Mouse (Mus musculus) frontal cortex, postnatal 25 days (tissue): ENCODE measurements around the gene Gm20696.

Source experiments
- DNase-seq, 2 experiments: peaks; one replicate each; pipeline ENCODE4 v3.0.0; 2022; ENCODE audit warnings: low spot score in 2 of 2

Gene Gm20696

DNA sequence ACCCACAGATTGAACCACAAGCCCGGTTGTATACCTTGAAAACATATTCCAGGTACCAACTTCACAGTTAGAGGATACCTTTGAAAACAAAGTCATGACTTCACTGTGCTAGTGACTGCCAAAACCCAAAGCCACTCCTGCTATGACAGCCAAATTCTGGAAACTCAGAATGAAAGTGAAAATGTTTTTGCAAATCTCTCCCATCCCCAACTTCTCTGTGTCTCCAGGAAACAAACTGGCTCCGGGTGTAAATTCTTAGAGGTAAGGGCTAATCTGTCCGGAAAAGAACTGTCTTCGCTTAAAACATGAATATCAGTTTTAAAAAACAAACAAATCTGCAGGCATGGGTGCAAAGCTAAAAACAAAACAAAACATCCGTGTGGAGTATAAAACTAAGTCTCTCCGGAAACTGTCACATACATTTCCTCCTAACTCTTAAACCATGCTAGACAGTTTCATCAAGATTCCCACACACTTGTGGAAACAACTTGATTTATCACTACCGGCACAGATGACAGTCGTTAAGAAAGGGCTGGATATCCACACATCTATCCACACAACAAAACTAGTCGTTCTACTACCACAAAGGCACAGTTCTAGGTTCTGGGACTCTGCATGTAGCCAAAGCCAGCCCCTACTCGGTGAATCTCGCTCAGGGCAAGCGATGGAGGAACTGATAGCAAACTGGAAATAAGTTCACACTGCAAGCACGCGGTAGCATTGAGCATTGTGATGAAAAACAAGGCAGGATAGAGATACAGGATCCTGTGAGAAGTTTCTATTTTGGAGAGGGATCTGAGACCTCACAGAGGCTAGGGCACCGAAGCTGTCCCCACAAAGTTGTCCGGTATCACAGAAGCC is 910 bp downstream of the Gm20696 start:
- no peak for DNase-seq

DNA sequence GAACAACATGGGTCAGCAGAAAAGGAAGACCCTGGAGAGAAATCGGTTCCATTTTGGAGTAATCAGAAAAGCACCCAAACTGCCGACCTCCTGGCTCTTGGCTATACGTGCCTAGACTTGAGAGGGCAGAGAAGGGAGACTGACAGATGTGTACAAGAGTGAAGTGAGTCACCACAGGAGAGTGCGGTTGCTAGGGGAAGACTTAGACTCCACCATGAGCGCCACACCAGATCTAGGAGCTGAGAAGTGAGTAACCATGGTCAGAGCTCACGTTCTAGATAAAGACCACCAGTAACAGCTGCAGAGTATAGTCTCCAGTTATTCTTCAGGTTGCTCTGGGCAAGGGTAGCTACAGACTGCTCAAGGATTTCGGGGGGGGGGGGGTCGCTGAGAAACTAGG is 3.4 kb downstream of the Gm20696 start:
- DNase-seq = no peak

DNA sequence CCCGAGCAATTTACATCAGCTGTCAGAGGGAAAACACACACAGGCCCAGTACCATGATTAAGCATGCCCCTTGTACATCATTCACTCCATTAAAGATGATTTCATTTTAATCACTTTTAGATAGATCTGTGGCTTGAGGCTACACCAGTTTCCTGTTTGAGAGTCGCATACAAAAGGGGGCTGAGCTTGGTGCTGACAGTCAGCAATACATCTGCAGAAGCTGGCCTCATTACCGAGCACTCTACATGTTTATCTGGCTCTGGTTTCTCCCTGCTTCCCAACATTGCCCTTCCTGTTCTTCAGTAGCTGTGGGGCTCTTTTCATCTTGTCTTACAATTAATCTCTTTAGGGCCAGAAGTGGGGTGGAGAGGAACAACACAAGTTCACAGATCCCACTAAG is 6.2 kb downstream of the Gm20696 start:
- no peak for DNase-seq

DNA sequence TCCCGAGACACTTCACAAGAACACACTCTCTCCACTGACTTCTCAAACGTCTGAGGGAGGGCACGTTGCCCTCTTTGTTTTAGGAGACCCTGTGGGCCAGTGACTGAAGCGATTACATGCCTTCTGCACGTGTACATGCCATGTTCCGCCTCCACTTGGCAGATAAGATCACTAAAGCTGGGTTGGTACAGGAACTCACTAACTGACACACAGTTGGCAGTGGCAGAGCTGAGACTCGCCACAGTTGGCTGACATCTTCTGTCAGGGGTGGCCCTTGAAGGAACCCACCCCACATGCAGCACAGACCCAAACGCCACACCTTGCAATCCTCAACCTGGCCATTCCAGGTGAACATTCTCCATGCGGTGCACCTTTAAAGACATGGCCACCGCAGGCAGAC is 8.0 kb downstream of the Gm20696 start:
- DNase-seq = no peak

DNA sequence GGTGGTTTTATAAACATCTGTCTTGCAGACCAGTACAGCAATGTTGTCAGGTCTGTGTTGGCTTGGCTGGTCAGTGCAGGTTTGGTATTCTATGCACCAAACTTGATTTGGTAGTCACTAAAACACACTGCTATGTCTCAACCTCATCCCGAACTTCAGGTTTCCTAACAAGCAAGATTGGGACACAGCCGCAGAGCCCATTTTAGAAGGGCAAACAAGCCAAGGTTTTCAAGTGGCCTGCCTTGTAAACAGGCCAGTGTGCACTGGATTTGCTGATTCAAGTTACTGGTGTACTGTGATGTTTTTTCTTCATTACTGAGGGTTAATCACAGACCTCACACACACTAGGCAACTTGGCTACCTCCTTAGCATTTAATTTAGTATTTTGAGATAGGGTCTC is 10.5 kb downstream of the Gm20696 start:
- DNase-seq = no peak

DNA sequence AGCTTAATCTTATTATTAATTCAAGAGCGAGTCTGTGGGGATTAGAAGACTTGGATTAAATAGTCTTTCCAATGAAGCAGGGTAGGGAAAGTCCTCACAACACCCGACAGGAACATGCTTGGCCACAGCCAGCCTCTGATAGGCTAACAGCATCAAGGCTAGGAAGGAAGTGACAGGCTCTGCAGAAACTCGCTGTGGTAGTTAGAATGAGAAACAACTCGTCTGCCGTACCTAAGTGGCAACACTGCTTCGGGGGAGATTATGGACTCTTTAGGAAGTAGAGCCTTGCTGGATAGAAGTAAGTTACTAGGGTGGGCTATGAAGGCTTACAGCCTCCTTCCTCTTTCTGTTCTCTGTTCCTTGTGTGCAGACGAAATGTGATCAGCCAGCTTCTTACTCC is 11.1 kb downstream of the Gm20696 start:
- no peak for DNase-seq

DNA sequence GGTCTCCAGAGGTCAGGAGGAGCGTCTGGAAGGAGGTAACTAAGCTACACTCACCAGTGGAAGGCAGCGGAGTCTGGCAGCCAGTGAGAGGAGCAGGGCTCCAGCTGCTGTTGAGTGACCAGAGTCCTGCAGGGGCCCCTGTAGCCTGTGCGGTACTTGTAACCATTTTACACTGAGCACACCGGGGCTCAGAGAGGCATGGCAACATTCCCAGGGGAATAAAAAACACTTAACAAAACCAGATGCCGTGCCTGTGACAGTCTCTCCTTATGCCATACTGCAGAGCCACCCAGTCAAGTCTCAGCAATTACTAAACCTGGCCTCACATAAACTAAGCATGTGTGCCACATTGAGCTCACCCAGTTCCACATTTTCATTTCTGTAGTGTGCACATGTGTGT is 12.3 kb downstream of the Gm20696 start:
- DNase-seq = no peak

DNA sequence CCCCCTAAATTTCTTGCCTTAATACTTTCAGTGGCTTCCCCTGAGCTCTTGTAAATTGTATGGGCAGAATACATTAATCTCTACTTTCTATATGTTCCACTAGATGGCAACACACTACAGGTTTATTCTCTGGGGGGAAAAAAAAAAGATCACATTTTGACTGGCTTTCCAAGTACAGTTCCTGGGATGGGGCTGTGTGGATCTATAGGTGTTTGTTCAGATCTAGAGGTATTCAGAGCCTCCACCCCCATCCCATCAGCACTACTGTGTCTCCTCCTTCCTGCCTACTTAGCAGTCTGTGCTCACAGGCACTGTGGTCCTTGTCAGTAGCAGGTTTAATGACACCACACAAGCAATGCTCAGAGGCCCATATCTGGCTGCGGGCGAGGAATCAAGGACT is 14.3 kb downstream of the Gm20696 start:
- no peak for DNase-seq

DNA sequence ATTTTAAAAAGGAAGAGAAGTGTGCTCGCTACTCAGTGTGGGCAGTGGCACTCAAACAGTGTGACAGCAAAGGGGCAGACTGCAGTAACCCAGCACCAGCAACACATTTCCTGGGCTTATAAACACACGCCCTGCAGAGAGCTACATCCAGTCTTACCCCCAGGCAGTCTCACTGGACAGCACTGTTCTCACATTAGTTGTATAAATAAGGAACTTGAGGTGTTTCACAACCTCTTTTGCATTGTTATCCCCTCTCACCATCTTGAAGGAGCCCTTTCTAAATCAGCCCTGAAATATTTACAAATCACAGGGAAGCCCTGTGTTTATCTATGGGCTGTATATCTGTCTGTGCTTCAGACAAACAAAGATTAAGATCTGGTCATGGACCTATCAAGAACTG is 17.3 kb downstream of the Gm20696 start:
- DNase-seq = no peak

DNA sequence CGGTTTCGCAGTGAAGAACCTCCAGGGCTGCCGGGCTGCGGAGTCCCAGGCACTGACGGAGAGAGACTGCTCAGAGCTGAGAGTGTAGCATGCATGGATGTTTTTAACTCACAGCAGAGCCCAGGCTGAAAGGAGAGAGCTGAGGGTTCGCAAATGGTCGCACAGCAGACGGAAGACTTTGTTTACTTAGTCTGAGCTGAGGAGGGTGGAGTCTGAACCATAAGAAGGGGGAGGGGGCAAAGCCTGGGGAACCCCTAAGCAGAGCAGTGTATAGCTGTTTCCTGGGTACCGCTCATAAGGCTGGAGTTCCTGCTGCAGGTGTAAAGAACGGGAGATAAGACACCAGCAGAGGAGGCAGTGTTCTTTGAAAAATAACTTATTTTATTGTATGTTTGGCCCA is 20.3 kb downstream of the Gm20696 start:
- DNase-seq = no peak

DNA sequence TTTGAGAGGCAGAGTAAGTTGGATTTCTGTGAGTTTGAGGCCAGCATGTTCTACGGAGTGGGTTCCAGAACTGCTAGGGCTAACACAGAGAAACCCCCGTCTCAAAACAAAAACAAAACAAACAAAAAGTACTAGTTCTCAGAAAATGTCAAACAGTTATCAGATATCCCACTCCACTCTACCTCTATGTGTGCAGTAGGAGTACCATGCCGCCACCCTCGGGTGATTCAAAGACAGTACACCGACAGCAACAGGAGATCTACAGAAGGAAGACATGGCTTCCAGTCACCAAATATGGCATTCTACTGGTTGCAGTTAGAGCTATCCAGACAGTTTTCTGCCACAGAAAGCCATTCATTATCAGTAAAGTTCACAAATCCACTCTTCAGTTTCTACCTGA is 21.7 kb downstream of the Gm20696 start:
- DNase-seq = no peak

DNA sequence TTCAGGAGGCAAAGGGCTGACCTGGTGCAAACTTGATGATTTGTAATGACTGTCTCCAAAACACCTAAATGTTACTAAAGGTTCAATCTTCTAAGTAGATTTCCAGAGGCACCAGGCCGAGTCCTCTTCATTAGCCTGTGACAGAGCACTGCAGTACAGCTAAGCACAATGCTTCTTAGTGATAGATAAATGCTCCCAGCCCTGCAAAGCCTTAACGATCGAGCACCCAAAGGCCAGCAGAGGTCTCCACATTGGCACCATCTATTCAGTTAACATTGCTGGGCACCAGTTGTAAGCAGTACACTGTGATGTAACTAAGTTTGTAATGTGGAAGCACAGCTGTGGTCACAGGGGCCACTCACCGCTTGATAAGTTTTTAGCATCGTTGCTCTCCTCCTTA is 22.2 kb downstream of the Gm20696 start:
- no peak for DNase-seq

DNA sequence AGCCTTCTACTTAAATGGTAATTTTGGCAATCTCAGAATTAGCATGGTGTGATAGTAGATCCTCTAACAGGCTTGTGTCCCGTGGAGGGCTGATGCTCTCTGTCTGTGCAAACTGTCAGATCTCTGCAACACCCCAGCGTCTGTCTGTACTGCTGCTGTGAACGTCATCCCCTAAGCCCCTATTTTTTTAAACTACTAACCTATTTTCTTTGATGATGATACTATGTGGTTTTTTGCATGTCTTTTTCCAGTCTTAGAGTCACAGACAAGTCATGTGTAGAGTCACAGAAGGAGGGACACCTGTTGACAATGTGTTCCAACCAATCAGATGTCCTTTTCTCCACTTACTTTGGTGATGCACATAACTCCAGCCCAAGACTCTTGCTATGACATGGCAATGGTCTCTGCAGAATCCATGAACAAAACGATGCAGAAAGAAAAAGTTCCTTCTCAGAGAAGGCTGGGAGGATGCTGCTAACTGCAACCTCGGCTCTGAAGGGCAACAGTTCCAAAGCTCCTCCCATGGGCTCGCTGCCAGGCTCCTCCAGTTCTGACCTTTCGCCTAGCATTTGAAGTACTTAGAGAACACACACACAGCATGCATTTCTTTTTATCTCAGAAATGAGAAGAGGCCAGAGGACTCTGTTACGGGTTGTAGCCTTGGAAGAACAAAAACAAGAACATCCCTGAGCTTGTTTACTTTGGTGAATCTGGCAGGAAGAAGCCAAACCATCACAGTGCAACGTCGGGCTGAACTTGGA is 23.0 kb downstream of the Gm20696 start:
- no peak for DNase-seq

DNA sequence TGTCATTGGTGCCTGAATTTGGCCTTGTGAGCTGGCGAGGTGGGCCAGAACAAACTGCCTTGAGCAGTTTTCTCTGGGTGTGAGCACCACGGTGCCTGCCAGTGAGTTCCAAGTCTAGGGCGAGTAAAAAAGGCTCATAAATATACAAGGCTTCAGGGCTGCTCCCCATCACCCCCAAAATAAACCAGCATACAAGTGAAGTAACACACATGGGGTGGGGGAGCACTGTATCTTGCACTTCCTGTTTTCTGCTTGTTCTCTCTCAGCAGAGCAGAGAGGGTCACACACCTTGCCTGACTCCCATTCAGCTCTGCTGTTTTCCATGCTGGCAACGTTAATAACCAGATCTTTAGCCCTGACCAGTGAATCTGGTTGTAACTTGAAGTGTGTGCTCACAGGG is 29.1 kb downstream of the Gm20696 start:
- no peak for DNase-seq

DNA sequence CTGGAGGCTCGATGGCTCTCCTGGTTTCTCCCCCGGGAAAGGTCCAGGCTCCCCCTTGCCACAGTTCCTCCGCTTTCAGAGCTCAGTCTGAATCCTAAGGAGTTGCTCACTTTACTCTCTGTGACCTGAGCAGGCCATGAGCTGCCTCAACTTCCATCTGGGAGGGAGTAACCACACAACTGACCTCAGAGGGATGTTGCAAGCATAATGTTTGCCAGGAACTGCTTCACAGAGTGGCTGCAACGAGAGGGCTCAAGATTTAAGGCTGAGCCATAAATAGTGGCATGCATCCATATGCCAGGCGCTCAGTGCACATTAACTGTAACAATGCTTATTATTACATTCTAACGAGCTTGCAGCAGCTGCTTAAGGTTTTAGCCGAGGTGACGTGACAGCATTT is 29.8 kb downstream of the Gm20696 start:
- DNase-seq = no peak

DNA sequence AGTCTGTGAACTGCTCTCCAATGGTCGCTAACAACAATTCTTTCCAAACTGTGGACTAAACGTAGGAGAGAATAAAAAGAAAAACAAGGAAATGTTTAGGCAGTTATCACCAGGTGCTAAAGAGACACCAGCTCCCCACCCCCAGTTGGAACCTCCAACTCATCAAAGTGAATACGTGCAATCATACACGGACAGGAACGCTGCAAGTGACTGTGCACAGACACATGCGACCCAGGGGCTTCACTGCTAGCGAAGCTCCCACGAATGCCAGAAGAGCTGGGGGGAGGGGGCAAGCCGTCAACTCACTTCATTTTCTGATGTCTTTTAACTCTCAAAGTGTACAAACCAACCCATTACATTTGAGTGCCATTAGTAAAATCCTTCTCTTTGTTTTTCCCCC is 30.5 kb downstream of the Gm20696 start:
- no peak for DNase-seq

DNA sequence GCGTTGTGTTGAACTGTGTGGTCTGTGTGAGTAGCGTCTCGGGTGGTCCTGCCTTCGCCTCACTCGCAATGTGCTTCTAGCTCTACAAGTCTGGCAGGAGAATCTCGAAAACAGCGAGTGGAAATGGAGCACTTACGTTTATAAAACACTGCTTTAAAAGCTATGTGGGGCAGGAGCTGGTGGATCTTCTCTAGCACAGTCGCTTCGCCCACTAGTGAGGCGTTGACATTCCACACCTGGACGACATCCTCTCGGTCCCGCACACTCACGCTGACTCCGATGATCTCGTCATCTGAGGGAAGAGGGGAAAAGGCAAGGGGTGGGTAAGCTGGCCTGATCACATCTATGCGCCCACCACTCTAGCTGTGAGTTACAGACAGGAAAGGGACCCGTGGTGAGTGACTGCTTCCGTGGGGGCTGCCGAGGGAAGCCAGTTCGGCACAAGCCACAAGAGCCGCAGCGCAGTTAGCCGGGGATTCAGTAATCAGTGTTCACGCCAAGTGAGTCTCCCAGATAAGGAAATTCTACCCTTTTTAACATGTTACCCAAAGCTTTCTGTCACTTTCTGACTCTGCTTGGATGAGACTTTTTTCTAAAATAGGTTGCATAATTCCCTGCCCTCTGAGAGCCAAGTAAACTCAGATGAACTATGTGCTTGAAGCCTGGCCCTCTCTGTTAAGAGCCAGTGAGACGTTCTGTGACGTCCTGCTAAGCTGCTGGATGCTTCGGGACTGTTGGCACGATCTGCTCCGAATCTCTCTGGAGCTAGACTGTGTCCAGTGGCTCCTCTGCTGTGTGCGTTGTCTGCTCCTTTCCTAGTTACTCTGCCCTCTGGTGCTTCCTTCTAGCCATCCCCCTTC is 34.2 kb downstream of the Gm20696 start:
- no peak for DNase-seq

DNA sequence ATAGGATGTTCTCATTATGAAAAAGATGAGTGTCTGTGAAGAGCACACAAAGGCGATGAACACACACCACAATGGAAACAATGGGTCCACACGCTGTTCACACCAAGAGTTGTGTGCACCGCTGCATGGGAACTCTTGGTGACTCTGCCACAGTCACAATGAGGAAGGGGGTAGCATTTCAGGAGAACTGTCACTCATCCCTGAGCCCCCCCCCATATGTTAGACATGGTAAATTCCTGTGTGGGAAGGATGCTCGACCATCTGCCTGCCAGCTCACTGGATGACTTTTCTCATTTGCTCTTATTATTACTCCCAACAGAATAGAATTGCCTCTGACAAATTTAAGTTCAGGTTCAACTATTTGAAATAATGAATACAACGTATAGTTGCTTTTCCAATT is 35.0 kb downstream of the Gm20696 start:
- DNase-seq = no peak

DNA sequence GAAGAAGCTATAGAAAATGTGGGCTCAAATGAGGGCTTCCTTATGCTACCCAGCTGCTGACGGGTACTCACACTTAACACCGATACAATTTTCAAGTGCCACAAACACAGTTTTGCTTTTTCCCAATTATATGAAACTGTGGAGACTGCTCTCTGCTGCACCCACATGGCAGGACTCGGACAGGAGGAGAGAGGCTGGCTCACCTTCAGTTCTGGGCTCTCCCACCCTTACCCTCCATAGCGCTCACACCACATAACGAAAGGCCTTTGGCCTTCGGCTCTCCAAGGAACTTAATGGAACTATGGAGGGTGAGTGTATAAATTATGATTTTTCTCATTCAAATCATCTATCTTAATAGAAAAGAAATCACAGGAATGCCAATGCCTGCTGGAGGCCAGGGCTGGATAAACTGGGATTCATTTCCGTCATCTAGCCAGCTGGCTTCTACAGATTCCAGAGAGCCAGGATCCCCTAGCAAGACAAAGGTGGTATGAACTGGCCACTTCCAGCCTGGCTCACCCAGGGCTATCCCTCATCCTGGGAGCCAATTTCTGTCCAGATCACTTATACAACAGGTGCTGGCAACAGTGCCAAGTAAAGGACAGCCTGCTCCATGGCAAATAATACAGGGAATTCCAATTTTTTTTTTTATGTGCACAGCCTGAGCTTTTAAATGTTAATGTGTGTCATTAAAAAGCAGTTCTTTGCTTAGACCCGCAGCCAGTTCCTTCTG is 36.7 kb downstream of the Gm20696 start:
- no peak for DNase-seq

DNA sequence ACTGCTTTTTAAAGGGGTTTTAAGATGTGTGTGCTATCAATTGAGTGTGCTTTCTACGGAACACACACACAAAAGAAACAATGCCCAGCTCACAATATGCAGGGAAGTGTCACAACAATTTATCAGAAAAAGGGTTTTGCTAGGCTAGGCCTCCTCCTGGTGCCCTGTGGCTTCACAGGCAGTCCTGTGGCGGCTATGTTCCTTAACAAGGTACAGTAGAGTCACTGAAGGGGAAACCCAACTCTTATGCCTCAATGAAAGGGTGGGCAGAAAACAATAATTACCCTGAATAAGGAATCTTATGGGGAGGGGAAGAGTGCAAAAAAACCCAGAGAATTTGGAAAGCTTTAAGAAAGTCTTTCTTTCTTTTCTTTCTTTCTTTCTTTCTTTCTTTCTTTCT is 40.2 kb downstream of the Gm20696 start:
- DNase-seq = no peak

DNA sequence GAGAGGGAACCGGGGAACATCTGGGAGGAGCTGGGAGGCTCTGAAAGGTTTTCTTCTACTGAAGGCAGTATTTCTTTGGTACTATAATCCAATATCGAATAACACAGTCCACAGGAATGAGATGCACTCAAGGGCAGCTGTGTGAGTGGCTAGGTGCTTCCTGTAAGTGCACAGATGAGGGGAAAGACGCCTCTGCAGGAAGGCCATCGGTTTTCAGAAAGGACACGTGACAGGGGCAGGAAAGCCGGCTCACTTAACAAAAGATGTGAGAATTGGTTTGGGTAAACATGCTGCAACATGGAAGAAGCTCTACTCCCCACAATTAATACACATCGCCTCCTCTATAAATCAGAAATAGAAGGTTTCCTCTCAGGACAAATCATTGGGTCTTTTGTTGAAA is 40.8 kb downstream of the Gm20696 start:
- no peak for DNase-seq

DNA sequence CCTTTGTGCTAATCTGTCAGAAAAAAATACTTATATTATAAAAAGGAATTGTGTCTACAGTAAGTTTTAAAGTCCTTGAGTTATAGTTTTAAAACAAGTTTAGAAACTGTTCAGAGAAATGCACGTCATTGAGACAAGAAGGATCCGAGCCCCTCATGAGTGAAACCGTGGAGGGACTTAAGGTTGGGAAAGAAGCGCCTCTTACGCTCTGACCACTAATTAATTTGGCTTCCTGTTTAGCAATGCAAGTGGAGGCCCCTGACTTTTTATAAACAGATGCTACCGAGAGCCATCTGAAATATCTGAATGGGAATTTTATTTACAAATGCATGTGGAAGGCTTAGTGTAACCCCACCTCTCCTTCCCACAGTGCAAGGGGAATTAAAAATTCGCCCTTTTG is 41.3 kb downstream of the Gm20696 start:
- no peak for DNase-seq
